Mouse (Mus musculus) embryonic fibroblast, embryonic 13.5 days (primary cell): ENCODE measurements at regions not wholly inside any gene's neighbourhood (a gene's known extent, or its start where the extent isn't known, plus 50 kb on each side); places are given as distances from the start of the nearest gene placed in this dataset.

Experiments used
- CTCF ChIP-seq: IDR thresholded peaks from 2 replicates; pipeline ENCODE4 v1.5.1; 2011; ENCODE audit warnings: mild to moderate bottlenecking, control low read depth, low read length, moderate library complexity, borderline replicate concordance; ENCODE audit not compliant: insufficient read depth
- POLR2A ChIP-seq: IDR thresholded peaks from 2 replicates; pipeline ENCODE4 v1.6.1; 2011; ENCODE audit warnings: low read depth, mild to moderate bottlenecking, control low read depth, low read length, moderate library complexity

DNA sequence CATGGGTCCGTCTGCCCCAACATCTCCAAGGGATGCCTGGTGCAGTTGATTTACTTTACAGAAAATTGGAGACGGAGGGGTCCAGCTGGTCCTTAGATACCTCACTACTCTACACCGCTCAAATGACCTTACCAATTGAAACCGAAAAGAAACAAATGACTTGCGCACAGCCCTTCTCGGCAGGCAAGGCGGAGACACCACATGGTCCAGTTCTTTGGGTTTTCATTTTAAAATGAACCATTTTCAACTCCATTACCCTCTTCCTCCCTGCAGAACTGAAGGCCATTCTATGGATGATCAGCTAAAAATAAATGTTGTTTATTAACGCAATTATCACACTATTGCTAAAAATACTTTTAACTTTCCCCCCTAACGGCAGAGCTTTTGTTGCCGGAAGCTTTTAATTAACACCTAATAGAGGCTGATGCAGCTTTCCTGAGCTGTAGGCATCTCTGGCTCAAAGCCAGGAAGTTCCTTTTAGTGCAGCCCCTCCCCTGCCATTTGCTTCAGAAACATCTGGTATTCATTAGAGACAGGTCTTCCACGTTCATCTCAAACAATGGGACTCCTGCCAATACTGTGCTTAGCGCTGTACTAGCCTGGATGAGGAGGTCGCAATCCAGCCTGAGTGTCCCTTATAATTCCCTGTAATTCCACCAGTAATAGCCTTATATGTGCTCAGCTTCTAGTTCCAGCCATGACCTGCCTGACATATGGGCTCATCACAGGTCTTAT lies 247.5 kb downstream of the Drd1 start:
- TF ChIP-seq POLR2A, result no peak
- no peak for TF ChIP-seq CTCF
